Mouse (Mus musculus): ENCODE measurements around the gene Ap2a1. TPM values are rescaled to one million over a fixed set of nuclear protein-coding genes. Genes with fewer than 3 reads are reported as not detected.

The Ap2a1 gene
- polyA plus RNA-seq (2012; rRNA removed) = 132 and 136 TPM in 2 replicates

GRCm38 (mm10) chr7:44929204-44930151 lies at the start of gene Ap2a1:
Gene Ap2a1 (minus strand): TSS chr7:44929496.

DNA sequence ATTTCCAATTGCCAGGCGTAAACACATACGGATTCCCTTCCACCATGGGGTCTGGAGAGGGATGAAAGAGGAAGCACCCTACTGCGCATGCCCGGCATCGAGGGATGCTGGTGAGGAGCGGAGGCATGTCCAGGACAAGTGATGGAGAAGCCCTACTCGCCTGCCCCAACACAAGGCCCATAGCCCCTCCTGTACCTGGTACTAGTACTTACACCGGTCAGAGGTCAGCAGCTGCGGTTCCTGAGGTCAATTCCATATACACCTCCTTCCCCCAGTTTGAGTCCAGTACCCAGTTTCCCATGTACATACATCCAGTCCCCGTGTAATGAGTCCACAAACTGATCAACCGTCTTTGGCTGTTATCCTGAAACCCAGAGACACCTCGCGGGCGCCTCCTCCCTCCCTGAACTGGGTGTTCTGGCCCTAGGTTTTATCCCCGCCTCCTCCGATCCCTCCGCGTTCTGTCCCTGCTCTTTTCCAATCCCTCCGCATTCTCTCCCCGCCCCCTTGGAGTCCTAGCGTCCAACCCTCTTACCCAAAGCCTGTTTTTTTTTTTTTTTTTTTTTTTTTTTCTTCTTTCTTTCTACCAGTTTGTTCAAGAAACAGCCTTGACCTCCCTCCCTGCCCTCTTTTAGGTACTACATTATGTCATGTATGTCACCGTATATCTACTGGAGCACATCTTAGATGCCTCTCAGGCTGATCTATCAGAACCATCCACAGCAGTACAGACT lies 45.3 kb upstream of the Ap2a1 start, which contains the start of gene Cpt1c:
TSS of gene Cpt1c (minus strand) at position 469 of the 734 bp plus-strand sequence.

GRCm38 (mm10) chr7:44942904-44943303 lies 13.6 kb upstream of the Ap2a1 start, which contains the start of gene Tsks:
Gene Tsks (plus strand): TSS chr7:44943204.

DNA sequence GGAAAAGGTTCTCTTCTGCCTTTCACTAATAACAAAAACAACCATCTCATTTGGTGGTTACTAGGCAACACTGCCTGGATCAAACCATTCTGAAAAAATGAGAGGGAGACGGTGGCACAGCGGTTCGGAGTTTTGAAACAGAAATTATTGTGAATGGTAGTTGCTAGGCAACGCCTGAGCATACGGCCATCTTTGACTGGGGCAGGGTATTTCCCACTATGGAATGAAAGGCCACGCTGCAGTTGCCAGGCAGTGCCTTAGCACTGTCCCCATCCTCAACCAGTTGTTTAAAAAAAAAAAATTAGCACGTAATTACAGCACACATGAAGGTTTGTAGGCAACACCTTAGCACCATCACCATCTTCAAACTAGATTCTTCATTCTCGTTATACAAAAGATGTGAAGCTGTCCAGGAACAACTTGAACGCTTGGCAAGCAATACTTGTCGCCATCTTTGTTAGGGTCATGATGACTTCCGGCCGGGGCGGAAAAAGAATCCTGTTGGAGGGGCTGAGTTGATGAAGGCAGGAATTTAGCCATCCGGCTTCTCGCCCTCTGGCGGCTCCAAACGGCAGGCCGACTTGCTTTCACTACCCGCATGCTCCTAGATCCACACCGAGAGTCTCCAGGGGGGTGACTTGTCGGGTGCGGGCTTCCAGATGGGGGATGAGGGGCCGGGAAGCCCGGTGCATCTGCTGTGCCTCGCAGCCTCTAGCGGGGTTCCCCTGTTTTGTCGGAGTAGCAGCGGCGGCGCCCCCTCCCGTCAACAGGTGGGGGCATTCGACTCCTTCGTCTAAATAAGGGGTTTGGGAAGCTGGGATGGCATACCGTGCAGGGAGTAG lies 33.5 kb downstream of the Ap2a1 start, which contains the start of gene Fuz:
TSS of gene Fuz (plus strand) at position 487 of the 842 bp plus-strand sequence.

DNA sequence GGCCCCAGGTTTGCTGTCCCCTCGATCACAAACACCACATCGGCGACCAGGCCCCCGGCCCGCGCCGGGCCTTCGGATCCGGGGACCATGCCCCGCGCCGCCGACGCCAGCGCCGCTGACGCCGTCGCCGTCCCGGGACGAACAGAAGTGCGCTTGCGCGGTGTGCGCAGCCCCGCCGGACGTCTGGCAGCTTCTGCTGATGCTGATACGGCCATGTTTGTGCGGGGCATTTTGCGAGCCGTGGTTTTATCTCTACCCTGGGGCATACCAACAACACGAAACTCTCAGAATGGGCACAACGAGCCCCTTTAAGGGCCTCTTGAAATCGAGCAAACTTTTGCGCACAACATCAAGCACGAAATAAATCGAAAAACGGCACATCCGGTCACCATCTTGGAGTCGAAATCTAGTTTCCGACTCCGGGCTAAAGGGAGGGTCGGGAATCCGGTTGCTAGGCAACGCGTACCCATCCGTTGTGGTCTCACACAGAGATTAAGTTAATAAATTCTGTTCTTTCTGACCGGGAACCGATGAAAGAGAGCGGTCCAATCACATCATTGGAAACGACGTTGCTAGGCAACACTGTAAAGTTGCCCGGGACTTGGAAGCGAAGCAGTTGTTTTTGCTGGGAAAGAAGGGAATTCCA lies 36.9 kb downstream of the Ap2a1 start, which contains the start of gene Med25:
TSS of gene Med25 (minus strand) at position 437 of the 646 bp plus-strand sequence.

DNA sequence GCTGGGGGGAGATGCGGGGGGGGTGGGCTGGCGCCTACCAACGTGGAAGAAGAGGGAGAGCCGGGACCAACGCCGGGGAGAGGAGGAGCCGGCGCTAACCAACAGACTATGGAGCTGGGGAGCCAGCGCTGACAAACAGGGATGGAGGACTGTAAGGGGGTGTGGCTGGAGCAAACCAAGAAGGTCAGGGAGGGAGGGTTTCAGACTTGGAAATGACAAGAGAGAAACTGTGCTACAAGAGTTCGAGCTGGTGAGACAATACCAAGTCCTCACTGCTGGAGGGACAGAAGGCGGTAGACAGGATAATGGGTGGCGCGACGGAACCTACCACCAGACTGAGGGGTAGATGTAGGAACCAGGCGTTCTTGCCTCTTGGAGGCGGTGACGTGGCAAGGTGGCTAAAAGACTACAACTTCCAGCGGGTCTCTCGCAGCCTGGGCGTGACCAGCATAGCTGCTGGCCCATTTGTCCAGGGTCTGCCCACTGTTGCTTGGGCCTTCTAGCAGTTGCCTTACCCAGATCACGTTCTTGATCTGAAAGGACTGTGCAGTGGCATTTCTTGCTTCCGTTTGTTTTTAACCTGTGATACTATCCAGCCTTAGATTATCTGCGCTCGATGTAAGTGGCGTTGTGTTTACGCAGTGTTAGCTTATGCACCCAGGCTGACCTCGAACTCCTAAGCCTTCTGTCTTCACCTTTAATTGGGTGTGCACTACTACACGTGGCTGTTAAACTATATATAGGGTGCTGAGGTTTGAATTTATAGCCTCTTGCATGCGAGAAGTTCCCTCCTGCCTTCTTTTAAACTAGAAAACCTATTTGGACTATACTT lies 59.4 kb downstream of the Ap2a1 start, which contains the start of gene Ptov1:
TSS of gene Ptov1 (minus strand) at position 92 of the 832 bp plus-strand sequence.

GRCm38 (mm10) chr7:44857042-44857552 lies 72.2 kb downstream of the Ap2a1 start, which contains the start of gene Pnkp:
Gene Pnkp (plus strand): TSS chr7:44857139.

Other genes starting within 250 kb of the Ap2a1 start
- gene Izumo2, start 220.8 kb downstream of the Ap2a1 start, polyA plus RNA-seq (2012; rRNA removed) = not detected in 2 replicates
- gene Vrk3, start 181.1 kb downstream of the Ap2a1 start, polyA plus RNA-seq (2012; rRNA removed) = 30.5 and 41.0 TPM in 2 replicates
- 0.66 and 0.89 TPM in 2 replicates for gene Zfp473, start 178.4 kb downstream of the Ap2a1 start, polyA plus RNA-seq (2012; rRNA removed)
- 121 and 156 TPM in 2 replicates for gene Nup62, start 113.4 kb downstream of the Ap2a1 start, polyA plus RNA-seq (2012; rRNA removed)
- 3.7 and 5.0 TPM in 2 replicates for gene Il4i1, start 113.1 kb downstream of the Ap2a1 start, polyA plus RNA-seq (2012; rRNA removed)
- gene Atf5, start 112.8 kb downstream of the Ap2a1 start, polyA plus RNA-seq (2012; rRNA removed) = 231 and 322 TPM in 2 replicates
- 475 and 657 TPM in 2 replicates for gene Akt1s1, start 80.5 kb downstream of the Ap2a1 start, polyA plus RNA-seq (2012; rRNA removed)
- 147 and 164 TPM in 2 replicates for gene Tbc1d17, start 80.4 kb downstream of the Ap2a1 start, polyA plus RNA-seq (2012; rRNA removed)
- gene Pnkp, start 72.4 kb downstream of the Ap2a1 start, polyA plus RNA-seq (2012; rRNA removed) = 65.1 and 72.1 TPM in 2 replicates
- gene Ptov1, start 59.7 kb downstream of the Ap2a1 start, polyA plus RNA-seq (2012; rRNA removed) = 762 and 793 TPM in 2 replicates
- 274 and 494 TPM in 2 replicates for gene Med25, start 36.8 kb downstream of the Ap2a1 start, polyA plus RNA-seq (2012; rRNA removed)
- 133 and 143 TPM in 2 replicates for gene Fuz, start 33.4 kb downstream of the Ap2a1 start, polyA plus RNA-seq (2012; rRNA removed)
- gene Tsks, start 13.7 kb upstream of the Ap2a1 start, polyA plus RNA-seq (2012; rRNA removed) = 0.08 TPM in 1 of 2 replicates, not detected in the other
- 61.1 and 66.1 TPM in 2 replicates for gene Cpt1c, start 45.4 kb upstream of the Ap2a1 start, polyA plus RNA-seq (2012; rRNA removed)
- 364 and 448 TPM in 2 replicates for gene Prmt1, start 57.1 kb upstream of the Ap2a1 start, polyA plus RNA-seq (2012; rRNA removed)
- gene Irf3, start 68.2 kb upstream of the Ap2a1 start, polyA plus RNA-seq (2012; rRNA removed) = 154 and 158 TPM in 2 replicates
- gene Bcl2l12, start 69.2 kb upstream of the Ap2a1 start, polyA plus RNA-seq (2012; rRNA removed) = 43.3 and 49.2 TPM in 2 replicates
- gene Scaf1, start 86.9 kb upstream of the Ap2a1 start, polyA plus RNA-seq (2012; rRNA removed) = 116 and 132 TPM in 2 replicates
- gene Rras, start 88.5 kb upstream of the Ap2a1 start, polyA plus RNA-seq (2012; rRNA removed) = 161 and 171 TPM in 2 replicates
- gene Prr12, start 123.4 kb upstream of the Ap2a1 start, polyA plus RNA-seq (2012; rRNA removed) = 17.5 and 18.4 TPM in 2 replicates
- gene Nosip, start 132.9 kb upstream of the Ap2a1 start, polyA plus RNA-seq (2012; rRNA removed) = 157 and 163 TPM in 2 replicates
- 90.9 and 100 TPM in 2 replicates for gene Prrg2, start 133.2 kb upstream of the Ap2a1 start, polyA plus RNA-seq (2012; rRNA removed)
- gene Rcn3, start 162.7 kb upstream of the Ap2a1 start, polyA plus RNA-seq (2012; rRNA removed) = 537 and 545 TPM in 2 replicates
- 132 and 135 TPM in 2 replicates for gene Fcgrt, start 174.4 kb upstream of the Ap2a1 start, polyA plus RNA-seq (2012; rRNA removed)
- 173 and 237 TPM in 2 replicates for gene Rps11, start 194.9 kb upstream of the Ap2a1 start, polyA plus RNA-seq (2012; rRNA removed)
- gene Rpl13a, start 199.3 kb upstream of the Ap2a1 start, polyA plus RNA-seq (2012; rRNA removed) = 1,241 and 3,203 TPM in 2 replicates
- gene Gm45713, start 206.7 kb upstream of the Ap2a1 start, polyA plus RNA-seq (2012; rRNA removed) = 1.9 TPM in 1 of 2 replicates, not detected in the other
- 38.5 and 68.0 TPM in 2 replicates for gene Flt3l, start 206.9 kb upstream of the Ap2a1 start, polyA plus RNA-seq (2012; rRNA removed)
- gene Pih1d1, start 224.8 kb upstream of the Ap2a1 start, polyA plus RNA-seq (2012; rRNA removed) = 60.2 and 64.9 TPM in 2 replicates
- gene Aldh16a1, start 225.1 kb upstream of the Ap2a1 start, polyA plus RNA-seq (2012; rRNA removed) = 87.7 and 97.6 TPM in 2 replicates
- gene Slc17a7, start 234.5 kb upstream of the Ap2a1 start, polyA plus RNA-seq (2012; rRNA removed) = 0.17 and 0.20 TPM in 2 replicates